Mouse (Mus musculus) frontal cortex, postnatal 10 days (tissue): ENCODE results near the gene Gm20388.

Experiments
- DNase-seq, 2 experiments: peaks; one replicate each; pipeline ENCODE4 v3.0.0; 2022; ENCODE audit warnings: low spot score in 2 of 2, mixed read lengths in 1 of 2

The Gm20388 gene

DNA sequence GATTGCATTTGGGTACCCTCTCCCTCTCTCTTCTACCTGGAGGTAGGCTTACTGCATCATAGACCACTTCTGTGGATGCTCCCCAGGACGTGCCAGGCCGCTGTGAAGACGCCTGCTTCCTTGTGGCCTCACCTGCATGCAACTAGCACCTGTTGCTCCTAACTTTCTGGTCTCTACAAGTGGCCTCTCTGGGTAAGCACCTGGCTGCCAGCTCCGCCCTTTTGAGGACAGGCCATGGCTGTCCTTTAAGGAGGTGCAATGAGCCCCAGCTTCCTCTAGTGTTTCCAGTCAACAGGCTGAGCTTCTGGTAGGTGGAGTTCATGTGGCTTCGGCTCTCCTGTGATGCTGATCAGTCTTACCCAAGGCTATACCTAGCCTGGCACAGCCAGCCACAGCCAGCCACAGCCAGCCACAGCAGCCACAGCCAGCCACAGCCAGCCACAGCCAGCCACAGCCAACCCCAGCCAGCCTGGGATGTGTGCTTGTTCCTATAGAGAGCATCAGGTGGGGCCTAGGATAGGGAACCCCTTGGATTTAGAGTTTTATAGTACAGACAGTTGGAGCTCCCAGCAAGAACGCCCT, 344.9 kb downstream of the Gm20388 start:
- DNase-seq, result no peak

DNA sequence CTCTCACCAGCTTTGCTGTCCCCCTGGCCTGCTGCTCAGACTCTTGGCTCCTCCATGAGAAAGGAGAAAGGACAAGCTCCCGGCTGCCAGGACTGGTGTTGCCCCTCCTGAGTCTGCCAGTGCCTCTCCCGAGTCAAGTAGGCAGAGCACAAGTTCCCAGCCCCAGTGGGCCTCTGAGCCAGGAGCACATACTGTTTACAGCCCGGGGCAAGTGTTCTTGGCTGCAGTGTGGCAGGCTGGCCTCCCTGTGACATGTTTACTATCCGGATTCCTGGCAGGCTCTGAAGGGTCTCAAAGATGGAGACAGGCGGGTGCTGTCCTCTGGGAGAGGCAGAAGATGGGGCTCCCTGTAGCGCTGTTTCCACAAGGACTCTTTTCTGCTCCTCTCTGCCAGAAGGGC, 346.3 kb downstream of the Gm20388 start:
- no peak for DNase-seq

DNA sequence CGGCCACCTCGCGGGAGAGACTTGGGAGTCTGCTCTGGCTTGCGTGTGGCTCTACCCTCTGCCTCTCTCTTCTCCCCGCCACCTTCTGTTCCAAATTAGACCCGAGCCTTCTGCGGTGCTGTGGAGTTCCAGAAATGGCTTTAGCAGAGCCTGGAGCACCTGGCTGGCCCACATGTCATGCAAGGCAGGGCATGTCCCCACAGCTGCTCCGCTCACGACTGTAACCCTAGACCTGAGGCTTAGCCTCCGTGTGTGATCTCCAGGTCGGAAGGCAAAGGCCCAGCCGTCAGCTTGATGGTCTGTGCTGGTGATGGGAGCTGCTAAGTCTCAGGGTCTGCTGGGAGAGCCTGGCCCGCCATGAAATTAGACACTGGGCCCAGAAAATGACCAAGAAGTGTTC, 348.6 kb downstream of the Gm20388 start:
- no peak for DNase-seq

DNA sequence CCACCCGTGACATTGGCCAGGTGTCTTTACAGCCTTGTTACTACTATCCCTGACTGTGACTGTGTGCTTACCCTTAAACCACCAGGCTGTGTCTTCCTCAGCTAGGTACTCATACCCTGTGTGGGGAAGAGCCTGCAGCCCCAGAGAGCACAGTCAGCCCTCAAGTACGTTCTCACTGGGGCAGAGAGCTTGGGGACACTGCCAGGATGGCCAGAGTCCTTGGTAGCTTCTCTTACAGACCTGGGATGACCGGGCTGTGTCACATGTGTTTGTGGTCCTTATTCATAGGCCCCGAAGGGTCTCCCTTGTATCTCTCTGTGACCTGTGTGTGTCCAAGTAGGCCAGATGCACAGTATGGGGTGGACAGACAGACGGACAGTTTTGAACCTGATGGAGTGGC, 350.0 kb downstream of the Gm20388 start:
- DNase-seq, result no peak

DNA sequence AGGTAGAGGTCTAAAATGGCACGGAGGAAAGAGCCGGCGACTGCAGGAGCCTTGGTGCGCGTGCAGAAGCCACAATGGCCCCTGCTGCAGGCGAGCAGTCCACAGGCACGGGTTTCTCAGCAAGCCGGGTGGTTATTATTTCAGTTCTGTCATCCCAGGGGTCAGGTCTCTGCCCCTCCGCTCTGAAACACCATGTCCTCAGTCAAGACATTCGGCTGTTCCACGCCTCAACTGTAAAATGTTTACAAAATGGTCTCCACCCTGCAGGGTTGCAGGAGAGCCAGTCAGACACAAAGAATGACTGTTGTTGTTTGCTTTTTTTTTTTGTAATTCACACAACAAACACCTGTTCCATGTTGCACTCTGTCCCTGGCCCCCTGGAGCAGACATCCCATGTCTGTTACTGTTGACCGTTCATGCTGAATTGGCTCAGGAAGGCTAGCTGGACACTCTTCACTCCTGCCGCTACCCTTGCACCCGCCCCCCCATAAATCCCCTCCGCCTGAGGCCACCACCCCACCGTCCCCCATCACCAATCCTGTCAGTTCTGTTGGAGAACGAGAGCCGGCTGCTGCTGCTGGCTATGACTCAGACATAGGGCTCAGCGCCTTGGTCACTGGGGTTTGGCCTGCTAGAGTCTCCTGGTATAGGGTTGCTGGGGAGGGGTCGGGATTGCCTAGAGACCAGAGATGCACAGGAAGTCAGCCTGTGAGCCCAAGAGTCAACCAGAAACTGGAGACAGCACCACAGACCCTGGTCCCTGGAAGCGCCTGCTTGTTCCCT, 350.9 kb downstream of the Gm20388 start:
- DNase-seq, result no peak

DNA sequence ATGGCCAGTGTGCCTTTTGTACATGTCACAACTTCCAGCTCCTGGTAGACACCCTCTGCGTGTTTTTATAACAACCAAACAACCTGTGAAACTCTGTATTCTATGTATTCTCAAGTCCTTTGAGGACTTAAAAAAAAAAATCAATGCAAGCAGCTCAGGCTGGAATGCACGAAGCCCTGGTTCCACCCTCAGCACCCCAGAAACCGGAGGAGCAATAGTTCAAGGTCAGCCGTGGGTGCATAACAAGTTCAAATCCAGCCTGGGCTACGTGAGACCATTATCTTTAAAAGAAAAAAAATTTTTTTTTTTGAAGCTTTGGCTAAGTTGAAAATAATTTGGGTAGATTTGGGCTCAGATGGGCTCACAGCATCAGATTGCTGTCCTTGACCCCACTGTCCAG, 353.2 kb downstream of the Gm20388 start:
- DNase-seq, result no peak

DNA sequence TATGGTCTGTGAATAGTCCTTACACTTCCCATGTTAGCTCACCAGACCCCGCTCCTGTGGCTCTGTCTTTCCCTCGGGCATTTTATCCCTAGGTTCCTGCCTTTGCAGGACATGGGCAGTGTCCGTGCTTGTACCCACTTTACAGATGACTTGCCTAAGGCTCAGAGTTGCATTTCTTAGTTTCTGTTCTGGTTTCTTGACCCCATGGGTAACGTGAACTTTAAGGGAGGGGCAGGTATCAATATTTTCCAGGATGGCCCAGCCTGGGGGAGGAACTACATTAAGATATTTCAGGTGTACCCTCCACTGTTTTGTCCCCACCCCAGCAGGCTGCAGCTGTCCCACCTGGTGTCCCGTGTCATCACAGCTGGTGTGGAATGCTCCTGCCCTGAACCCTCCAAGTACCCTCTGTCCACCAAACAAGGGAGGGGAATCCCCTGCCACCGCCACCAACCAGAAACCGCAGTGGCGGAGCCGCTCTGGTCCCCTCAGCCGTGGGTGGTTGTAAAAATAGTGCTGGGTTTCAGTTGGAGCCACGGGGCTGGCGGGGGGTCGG, 353.8 kb downstream of the Gm20388 start:
- no peak for DNase-seq

DNA sequence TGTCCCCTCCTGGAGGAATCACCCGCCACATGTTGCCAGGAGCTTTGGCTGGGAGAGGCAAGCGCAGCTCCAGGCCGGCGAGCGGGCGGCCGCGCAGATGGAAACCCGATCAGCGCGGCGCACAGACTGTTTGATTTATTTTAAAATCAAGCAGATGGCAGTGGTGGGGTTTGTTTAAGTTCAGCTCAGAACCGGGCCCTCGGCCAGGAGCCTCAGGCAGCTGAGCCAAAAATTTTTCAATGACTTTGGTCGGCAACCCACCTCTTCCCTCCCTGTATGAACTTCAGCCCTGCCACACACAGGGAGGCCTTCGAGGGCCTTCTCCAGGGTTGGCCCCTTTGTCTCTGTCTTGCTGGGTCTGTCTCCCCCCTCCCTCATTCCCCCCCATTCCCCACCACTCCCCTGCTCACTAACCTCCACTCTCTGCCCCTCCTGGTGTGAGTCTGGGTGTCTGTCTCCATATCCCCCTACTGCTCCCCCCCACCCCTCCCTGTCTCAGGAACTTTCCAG, 354.4 kb downstream of the Gm20388 start:
- peak; percentile 75 to 78 for DNase-seq

DNA sequence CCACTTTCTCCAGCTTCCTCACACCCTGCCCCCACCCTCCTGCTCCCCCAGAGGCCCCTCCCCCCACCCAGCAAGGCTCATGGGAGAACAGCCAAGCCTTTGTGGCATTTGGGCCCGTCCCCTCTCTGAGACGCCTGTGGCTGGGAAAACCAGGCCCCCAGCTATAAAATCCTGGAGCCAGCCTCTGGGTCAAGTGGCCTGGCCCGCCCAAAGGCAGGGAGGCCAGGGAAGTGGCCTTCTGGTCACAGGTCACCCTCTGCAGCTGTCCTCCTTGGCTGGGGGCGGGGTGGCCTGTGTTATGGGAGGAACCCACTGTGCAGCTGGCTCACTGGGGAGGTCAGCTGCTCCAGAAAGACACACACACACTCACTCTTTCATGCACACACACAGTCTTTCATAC, 354.8 kb downstream of the Gm20388 start:
- DNase-seq, result no peak

DNA sequence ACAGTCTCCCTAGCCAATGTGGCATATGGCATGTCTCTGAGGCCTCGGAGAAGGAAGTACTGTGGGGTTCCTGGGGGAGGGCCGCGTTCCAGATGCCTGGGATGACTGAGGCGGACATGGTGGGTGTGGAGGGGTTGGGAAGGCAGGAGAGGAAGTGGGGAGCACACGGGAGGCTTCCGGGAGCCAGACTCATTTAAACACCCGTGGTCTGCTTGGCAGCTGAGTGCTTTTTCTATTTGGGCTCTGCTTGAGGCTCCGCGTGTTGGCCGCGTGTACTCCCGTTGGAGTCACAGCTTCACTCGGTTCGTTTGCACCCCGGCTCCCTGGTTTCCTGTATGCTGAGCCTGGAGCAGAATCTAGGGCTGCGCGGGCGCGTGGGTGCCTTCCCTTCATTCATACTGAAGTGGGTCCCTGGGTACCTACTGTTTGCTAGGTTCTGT, 357.9 kb downstream of the Gm20388 start:
- DNase-seq, result no peak

DNA sequence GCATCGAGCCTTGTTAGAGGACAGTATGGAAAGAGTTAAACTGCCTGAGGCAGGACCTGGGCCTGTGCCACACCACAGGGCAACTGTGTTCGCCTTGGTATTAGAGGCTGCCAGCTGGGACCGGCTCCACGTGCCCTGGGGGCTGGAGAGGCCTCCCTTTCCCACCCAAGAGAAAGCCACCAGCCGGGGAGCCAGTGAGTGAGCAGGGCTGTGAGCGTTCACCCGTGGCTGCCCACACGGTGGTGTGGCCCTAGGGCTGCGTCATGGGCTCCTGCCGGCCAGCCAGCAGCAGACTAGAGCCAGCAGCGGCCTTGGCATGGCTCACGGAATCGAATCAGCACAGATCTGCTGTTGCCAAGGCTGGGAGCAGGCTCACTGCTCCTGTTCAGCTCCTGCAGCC, 359.8 kb downstream of the Gm20388 start:
- DNase-seq, result peak in 1 of 2 experiments; percentile 59

DNA sequence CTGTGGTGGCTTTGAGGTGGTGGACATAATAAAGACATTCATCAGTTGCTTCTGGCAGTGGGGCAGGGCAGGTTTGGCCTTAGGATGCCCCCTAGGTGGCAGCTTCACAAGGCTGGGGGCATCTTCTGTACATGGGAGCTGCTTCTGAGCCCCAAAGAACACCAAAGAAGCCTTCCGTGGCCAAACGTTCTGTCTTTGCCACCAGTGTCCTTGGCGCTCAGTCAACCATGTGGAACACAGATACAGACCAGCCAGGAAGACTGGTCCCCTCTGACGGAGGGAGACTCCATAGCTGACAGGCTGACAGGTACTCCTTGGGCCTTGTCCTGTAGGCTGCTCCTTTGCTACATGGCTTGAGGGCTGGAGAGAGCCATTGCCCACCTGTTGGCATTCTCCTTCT, 362.8 kb downstream of the Gm20388 start:
- no peak for DNase-seq

DNA sequence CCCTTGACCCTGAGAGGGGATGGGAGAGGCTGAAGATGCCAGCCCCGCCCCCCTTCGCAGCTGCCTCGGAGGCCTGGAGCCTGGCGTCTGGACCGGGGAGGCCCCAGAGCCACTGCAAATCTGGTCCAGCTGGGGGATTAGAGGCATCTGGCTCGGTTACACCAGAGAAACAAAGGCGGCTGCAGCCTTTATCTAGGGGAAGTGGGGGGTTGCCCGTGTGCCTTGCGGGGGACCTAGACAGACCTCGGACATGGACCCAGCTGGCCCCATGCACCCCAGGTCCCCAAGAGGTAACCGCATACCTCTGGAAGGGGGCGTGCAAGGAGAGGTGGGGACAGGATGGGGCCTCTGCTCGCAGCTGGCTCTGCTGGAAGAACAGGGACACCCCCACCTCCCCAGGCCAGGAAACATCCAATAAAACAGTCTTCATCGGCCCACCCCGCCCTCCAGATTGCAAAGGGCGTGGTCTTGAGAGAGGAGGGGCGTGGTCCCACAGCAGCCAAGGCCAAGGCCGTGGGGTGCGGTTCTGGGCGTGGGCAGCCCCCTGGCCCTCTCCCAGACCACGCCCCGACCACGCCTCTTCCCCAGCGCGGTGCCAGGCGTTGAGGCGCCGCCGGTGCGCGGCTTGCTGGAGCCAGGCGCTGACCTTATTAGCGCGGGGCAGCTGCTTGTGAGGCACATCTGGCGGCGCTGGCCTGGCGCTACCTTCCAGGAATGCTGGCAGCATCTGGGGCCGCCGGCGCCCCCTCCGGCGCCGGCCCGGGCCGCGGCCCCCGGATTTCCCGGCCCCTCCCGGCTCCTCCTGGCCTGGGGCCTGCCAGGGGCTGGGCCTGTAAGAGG, 365.6 kb downstream of the Gm20388 start:
- no peak for DNase-seq

DNA sequence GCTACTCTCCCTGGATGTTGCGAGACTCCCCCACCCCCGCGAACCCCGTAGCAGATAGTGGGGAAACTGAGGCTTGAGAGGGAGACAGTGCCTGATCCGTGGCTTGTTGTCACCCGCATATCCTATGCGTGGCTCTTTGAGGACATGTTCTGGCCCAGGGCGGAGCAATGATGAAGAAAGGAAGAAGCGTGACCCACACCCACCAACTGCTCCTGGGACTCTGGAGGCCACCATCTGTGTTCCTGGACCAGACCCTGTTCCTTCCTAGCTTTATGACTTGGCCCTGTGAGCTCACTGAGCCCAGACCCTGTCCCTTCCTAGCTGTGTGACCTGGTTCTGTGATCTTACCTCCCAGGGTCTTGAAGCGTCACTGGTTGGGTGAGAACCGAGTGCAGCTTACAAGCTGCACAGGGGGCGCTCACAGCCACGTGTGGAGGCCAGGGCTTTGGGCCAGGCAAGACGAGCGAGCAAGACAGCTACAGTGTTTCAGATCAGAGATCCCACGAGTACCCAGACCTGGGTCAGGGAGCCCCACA, 366.3 kb downstream of the Gm20388 start:
- DNase-seq, result no peak

DNA sequence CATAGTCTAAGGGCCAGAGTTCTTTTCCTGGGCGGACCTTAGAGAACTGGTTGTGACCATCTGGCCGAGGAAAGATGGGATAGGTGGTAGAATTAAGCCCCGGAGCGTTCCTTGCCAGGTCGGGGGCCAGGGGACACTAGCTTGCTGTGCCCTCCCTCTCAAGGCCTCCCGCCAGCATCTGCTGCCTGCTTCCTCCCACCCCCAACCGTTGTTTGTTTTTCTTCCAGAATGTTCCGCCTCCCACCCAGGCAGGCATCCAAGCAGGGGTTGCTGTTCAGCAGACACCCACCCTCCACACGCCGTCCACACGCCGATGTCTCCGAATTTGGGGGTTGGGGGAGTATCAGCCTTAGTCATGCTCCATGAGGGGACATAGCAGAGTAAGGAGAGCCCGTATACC, 367.4 kb downstream of the Gm20388 start:
- DNase-seq, result no peak

DNA sequence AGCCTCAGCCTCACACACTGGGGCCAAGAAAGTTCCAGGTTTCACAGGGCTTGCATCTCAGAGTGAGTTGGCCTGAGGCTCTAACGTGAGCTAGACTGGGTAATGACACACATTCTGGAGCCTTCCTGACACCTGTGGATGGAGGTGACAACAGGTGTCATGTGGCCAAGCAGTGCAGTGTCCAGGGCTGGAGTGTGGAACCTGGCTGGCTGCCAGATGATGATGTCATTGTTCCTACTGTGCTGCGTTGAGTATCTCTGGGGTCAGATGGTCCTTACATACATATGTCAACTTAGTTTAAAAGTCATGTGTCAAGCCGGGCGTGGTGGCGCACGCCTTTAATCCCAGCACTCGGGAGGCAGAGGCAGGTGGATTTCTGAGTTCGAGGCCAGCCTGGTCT, 368.8 kb downstream of the Gm20388 start:
- no peak for DNase-seq

DNA sequence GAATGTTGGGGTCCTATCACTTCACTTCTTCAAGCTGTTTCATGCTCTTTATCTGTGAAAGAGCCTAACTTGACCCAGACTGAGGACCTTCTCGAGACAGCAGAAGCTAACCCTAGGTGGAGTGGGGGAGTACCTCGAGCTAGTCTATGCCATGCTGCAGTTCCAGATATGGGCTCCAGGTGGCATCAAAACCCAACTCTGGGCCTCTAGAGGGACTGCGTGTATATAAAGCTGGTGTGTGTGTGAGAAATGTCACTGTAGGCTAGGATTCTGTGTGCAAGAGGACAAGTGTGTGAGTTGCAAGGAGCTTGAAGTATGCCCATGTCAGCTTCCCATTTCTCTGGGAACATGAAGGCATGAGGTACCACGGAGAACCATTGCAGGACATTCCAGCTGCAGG, 370.8 kb downstream of the Gm20388 start:
- peak in 1 of 2 experiments; percentile 81 for DNase-seq

DNA sequence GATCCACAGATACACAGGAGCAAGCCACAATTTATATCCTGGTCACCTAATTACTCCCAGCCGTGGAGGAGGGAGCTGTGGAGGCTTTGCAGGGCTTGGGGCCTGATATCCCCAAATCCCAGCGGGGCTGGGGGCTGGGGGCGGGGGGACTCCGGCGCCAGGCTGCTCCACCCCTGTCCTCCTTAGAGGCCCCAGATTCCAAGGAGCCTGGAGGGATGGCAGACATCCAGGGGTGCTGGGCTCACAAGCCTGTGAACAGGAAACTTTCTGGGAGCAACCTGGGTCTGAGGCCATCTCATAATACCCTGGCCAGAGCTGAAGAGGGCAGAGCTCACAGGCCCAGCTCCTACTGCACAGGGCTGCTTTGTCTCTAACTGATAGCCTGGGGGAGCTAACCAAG, 371.8 kb downstream of the Gm20388 start:
- no peak for DNase-seq

DNA sequence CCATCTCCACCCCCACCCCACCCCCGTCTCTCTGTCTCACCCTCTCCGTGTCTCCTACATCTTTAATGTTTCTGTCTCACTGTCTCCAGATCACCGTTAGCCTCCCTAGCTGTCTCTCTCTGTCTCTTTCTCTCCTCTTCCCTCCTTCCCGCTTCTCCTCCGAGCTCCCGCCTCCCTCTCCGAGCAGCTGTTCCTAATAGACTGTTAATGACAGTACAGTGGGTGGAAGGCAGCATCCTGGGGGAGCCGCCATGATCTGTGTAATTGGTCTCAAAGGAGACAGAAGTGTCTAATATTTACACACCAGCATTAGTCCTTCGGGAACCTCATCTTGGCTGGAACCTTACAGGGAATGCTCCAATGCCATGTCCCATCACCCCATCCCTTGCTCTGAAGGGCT, 373.6 kb downstream of the Gm20388 start:
- no peak for DNase-seq

DNA sequence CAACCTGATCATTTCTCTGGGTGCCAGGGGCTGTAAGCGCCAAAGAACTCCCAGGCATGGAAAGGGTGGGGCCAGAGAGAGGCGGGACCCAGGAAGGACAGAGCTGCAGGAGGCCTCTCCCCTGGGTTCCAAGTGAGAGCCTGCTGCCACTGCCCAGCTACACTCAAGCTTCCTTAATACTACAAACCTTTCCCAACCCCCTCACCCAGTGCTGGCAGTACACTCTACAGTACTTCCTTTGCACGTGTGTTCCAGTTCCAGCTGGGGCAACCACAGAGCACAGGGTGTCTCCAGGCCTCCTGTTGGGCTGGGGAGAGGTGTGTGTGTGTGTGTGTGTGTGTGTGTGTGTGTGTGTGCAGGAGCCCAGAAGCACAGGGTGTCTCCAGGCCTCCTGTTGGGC, 374.4 kb downstream of the Gm20388 start:
- no peak for DNase-seq

DNA sequence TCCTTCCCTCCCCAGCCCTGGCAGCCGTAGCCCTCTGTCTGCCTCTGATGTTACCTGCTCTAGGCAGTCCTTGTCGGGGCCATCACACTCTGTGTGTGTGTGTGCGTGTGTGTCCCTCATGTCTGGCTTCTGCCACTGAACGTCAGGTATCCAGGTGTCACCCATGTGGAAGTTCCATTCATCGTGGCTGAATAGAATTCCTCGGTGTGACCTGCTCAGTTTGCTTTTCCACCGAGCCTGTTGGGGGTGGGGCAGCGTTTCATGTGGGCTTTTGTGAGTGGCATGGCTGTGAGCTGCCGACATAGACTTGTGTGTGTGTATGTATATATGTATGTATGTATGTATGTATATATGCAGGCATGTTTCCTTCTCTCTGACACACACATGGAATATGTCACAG, 375.2 kb downstream of the Gm20388 start:
- no peak for DNase-seq
